Mouse (Mus musculus): ENCODE results near the gene Ntn3. TPM values are rescaled to one million over a fixed set of nuclear protein-coding genes. Genes with fewer than 3 reads are reported as not detected.

The Ntn3 gene
- polyA plus RNA-seq, 1 experiment from 2014 or later, result 2.3 TPM

DNA sequence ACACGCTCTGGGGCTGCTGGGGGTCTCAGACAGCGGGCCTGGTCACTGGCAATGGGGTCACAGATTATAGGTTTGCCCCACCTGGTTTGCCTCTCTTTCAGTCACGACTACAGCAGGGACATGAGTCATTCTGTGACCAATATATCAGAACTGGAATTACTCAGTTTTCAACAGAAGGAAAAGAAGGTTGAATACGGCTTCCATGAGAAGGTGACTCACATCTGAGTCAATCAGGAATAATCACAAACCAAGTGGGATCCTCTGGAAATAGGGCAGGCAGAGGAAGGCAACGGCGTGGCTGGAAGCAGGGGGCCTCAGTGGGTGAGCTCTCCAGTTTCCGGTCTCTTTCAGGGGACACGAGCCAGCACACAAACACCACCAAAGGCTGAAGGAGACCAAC is 34.7 kb upstream of the Ntn3 start:
- Histone ChIP-seq H3K4me2 (replicated peaks; ENCODE audit: low read depth, low read length) (no peak overlapping the region), H3K4me3 (ENCODE audit: low read depth, low read length) (no peak overlapping the region), H3K27ac (ENCODE audit: low read length) (no peak overlapping the region), H3K9ac (replicated peaks; ENCODE audit: low read depth) (no peak overlapping the region), H3K4me1 (ENCODE audit: insufficient read depth, low read depth, low read length) (no peaks in the 10 kb centered on the region), H3K27me3 (replicated peaks; ENCODE audit: insufficient read depth, low read length) (no peaks in the 10 kb centered on the region), H3K9me3 (ENCODE audit: low read length) (no peaks in the 10 kb centered on the region), H3K36me3 (ENCODE audit: insufficient read depth, low read length) (no peaks in the 10 kb centered on the region)
- no peak for DNase-seq (ENCODE audit: low spot score)
- WGBS, result 96% methylated on average over 8 of the region's 8 CpGs
- no peak for ATAC-seq
- TF ChIP-seq EP300 (IDR thresholded peaks at IDR 0.05), result no peak
- no peak for TF ChIP-seq CTCF (IDR thresholded peaks at IDR 0.05)

- Histone ChIP-seq H3K27me3 (replicated peaks; ENCODE audit: insufficient read depth, low read length) (no peaks in the 10 kb centered on the region), H3K4me2 (replicated peaks; ENCODE audit: low read depth, low read length) (no peak overlapping the region), H3K27ac (ENCODE audit: low read length) (no peak overlapping the region), H3K9me3 (ENCODE audit: low read length) (no peaks in the 10 kb centered on the region), H3K9ac (replicated peaks; ENCODE audit: low read depth) (no peak overlapping the region), H3K36me3 (ENCODE audit: insufficient read depth, low read length) (no peaks in the 10 kb centered on the region), H3K4me3 (ENCODE audit: low read depth, low read length) (no peak overlapping the region), H3K4me1 (ENCODE audit: insufficient read depth, low read depth, low read length) (no peaks in the 10 kb centered on the region)
- peak; percentile 74 for TF ChIP-seq CTCF (IDR thresholded peaks at IDR 0.05)
- no peak for TF ChIP-seq EP300 (IDR thresholded peaks at IDR 0.05)
- ATAC-seq (no peak), DNase-seq (ENCODE audit: low spot score) (peak; percentile 17)
- WGBS, result 89% methylated on average over 4 of the region's 4 CpGs
Observed at GRCm38 (mm10) chr17:24243311-24243969, 34.1 kb upstream of the Ntn3 start.

GRCm38 (mm10) chr17:24236921-24237320 is 27.6 kb upstream of the Ntn3 start:
- no peak overlapping the region for H3K27ac ChIP-seq (ENCODE audit: low read length)
- no peak for DNase-seq (ENCODE audit: low spot score)
- H3K27me3 ChIP-seq (replicated peaks; ENCODE audit: insufficient read depth, low read length), result no peaks in the 10 kb centered on the region
- no peaks in the 10 kb centered on the region for H3K9me3 ChIP-seq (ENCODE audit: low read length)
- 92% methylated on average over 7 of the region's 7 CpGs for WGBS
- no peak overlapping the region for H3K4me2 ChIP-seq (replicated peaks; ENCODE audit: low read depth, low read length)
- no peak overlapping the region for H3K9ac ChIP-seq (replicated peaks; ENCODE audit: low read depth)
- TF ChIP-seq EP300 (IDR thresholded peaks at IDR 0.05), result no peak
- H3K4me3 ChIP-seq (ENCODE audit: low read depth, low read length), result no peak overlapping the region
- peaks cover 11% of the 10 kb centered on the region for H3K36me3 ChIP-seq (ENCODE audit: insufficient read depth, low read length)
- no peaks in the 10 kb centered on the region for H3K4me1 ChIP-seq (ENCODE audit: insufficient read depth, low read depth, low read length)
- no peak for ATAC-seq

DNA sequence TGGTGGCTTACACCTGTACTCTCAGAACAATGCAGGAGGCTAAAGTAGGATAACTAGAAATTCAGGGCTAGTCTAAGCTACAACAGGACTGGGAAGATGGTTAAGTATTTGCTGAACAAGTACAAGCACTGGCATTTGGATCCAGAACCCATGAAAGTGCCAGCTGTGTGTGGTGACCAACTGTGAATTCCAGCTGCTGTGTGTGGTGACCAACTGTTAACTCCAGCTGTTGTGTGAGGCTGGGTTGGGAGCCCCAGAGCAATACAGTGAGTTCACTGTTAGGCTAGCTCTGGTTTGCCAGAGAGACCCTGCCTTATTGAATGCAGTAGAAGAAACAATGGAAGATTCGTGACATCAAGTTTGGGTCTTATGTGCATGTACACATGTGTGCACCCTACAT is 27.1 kb upstream of the Ntn3 start:
- Histone ChIP-seq H3K4me3 (ENCODE audit: low read depth, low read length) (no peak overlapping the region), H3K9ac (replicated peaks; ENCODE audit: low read depth) (no peak overlapping the region), H3K9me3 (ENCODE audit: low read length) (no peaks in the 10 kb centered on the region), H3K4me2 (replicated peaks; ENCODE audit: low read depth, low read length) (no peak overlapping the region), H3K4me1 (ENCODE audit: insufficient read depth, low read depth, low read length) (no peaks in the 10 kb centered on the region), H3K27me3 (replicated peaks; ENCODE audit: insufficient read depth, low read length) (no peaks in the 10 kb centered on the region), H3K36me3 (ENCODE audit: insufficient read depth, low read length) (peaks cover 11% of the 10 kb centered on the region), H3K27ac (ENCODE audit: low read length) (no peak overlapping the region)
- DNase-seq (ENCODE audit: low spot score) (no peak), ATAC-seq (no peak)
- WGBS, result 100% methylated on average over 1 of the region's 1 CpGs
- TF ChIP-seq CTCF (IDR thresholded peaks at IDR 0.05) (no peak), EP300 (IDR thresholded peaks at IDR 0.05) (no peak)

DNA sequence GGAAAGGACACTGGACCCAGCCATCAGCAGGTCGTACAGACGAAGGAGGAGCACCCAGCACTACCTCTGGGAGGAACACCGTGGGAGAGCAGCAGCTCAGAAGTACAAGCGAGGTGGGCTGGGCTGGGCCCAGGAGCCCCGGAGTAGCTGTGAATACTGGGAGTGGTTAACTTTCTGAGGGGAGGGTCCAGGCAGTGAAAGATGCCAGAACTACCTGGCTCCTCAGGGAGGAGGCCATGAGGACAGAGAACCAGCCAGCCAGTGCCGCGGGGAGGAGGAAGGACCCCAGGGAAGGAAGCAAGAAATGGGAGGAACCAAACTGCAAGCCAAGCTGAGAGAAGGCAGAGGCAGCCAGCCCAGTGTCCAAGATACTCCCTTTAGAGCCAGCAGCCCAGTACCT is 18.6 kb upstream of the Ntn3 start:
- Histone ChIP-seq H3K36me3 (ENCODE audit: insufficient read depth, low read length) (peaks cover 11% of the 10 kb centered on the region; the same call in 1 of the 2 replicates), H3K9ac (replicated peaks; ENCODE audit: low read depth) (no peak overlapping the region), H3K4me2 (replicated peaks; ENCODE audit: low read depth, low read length) (no peak overlapping the region), H3K9me3 (ENCODE audit: low read length) (no peaks in the 10 kb centered on the region), H3K27ac (ENCODE audit: low read length) (no peak overlapping the region), H3K4me3 (ENCODE audit: low read depth, low read length) (no peak overlapping the region), H3K4me1 (ENCODE audit: insufficient read depth, low read depth, low read length) (no peaks in the 10 kb centered on the region), H3K27me3 (replicated peaks; ENCODE audit: insufficient read depth, low read length) (no peaks in the 10 kb centered on the region)
- WGBS, result 84% methylated on average over 7 of the region's 7 CpGs
- no peak for DNase-seq (ENCODE audit: low spot score)
- no peak for TF ChIP-seq CTCF (IDR thresholded peaks at IDR 0.05)
- no peak for ATAC-seq

DNA sequence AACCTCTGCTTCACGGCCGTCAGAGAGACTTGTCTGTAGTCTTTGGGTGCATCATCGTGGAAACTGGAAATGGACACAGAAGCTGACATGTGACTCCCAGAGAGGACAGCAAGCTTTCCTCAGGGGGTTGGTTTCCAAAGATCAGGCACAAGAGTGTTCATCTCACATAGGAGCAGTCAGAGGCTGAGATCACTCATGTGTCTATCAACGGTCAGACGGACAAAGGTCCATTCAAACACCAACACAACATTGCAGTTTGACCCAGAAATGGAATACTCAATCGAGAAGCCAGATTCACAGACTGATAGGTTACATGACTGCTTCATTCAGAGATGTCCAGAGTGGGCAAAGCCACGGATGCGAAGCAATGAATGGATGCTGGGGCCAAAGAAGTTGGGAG is 17.4 kb upstream of the Ntn3 start:
- ATAC-seq (no peak), DNase-seq (ENCODE audit: low spot score) (no peak)
- no peak overlapping the region for H3K27ac ChIP-seq (ENCODE audit: low read length)
- H3K9ac ChIP-seq (replicated peaks; ENCODE audit: low read depth), result no peak overlapping the region
- no peak overlapping the region for H3K4me2 ChIP-seq (replicated peaks; ENCODE audit: low read depth, low read length)
- H3K36me3 ChIP-seq (ENCODE audit: insufficient read depth, low read length), result peaks cover 11% of the 10 kb centered on the region; the same call in 1 of the 2 replicates
- TF ChIP-seq CTCF (IDR thresholded peaks at IDR 0.05) (no peak), EP300 (IDR thresholded peaks at IDR 0.05) (no peak)
- H3K4me1 ChIP-seq (ENCODE audit: insufficient read depth, low read depth, low read length), result no peaks in the 10 kb centered on the region
- 92% methylated on average over 8 of the region's 8 CpGs for WGBS
- no peaks in the 10 kb centered on the region for H3K9me3 ChIP-seq (ENCODE audit: low read length)
- H3K4me3 ChIP-seq (ENCODE audit: low read depth, low read length), result no peak overlapping the region
- no peaks in the 10 kb centered on the region for H3K27me3 ChIP-seq (replicated peaks; ENCODE audit: insufficient read depth, low read length)

GRCm38 (mm10) chr17:24225851-24226250 is 16.5 kb upstream of the Ntn3 start:
- Histone ChIP-seq H3K4me1 (ENCODE audit: insufficient read depth, low read depth, low read length) (no peaks in the 10 kb centered on the region), H3K36me3 (ENCODE audit: insufficient read depth, low read length) (peaks cover 11% of the 10 kb centered on the region; the same call in 1 of the 2 replicates), H3K9ac (replicated peaks; ENCODE audit: low read depth) (no peak overlapping the region), H3K27me3 (replicated peaks; ENCODE audit: insufficient read depth, low read length) (no peaks in the 10 kb centered on the region), H3K27ac (ENCODE audit: low read length) (no peak overlapping the region), H3K4me2 (replicated peaks; ENCODE audit: low read depth, low read length) (no peak overlapping the region), H3K4me3 (ENCODE audit: low read depth, low read length) (no peak overlapping the region), H3K9me3 (ENCODE audit: low read length) (no peaks in the 10 kb centered on the region)
- no peak for DNase-seq (ENCODE audit: low spot score)
- ATAC-seq, result no peak
- 91% methylated on average over 5 of the region's 5 CpGs for WGBS
- TF ChIP-seq CTCF (IDR thresholded peaks at IDR 0.05) (no peak), EP300 (IDR thresholded peaks at IDR 0.05) (no peak)
